Mouse (Mus musculus): ENCODE results near the gene Armc8.
"Not testable (repeated sequence)": the region's sequence is repeated elsewhere in the genome, so short reads cannot be mapped to it uniquely, and the experiment has no call there.

Gene Armc8

GRCm38 (mm10) chr9:99568347-99569070 is at the start of gene Armc8:
Armc8 (minus strand) TSS chr9:99568899.
- DNase-seq (ENCODE audit: low spot score in 2 of 2): peak; percentile 87 to 89

DNA sequence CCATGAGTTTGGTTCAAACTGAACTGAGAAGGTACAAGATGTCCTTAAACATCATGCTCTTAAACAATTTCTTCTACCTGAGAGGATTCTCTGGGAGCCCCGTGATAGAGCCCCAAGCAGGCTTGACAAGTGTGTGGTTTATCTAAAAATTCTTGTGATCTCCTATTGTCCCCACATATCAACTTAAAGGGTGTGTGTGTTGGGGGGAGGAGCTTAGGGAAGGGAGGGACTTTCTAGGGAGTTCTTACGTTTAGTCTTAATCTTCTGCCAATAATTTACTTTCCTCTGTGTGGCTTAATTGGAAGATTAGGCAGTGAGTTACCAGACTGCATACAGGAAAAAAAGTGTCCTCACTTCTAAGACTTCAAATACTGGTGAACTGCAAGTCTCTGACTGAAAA is 43.5 kb upstream of the Armc8 start, which contains the start of gene A4gnt:
A4gnt (plus strand) TSS at position 301 of the 400 bp plus-strand sequence.
- no peak for DNase-seq (ENCODE audit: low spot score in 2 of 2)

DNA sequence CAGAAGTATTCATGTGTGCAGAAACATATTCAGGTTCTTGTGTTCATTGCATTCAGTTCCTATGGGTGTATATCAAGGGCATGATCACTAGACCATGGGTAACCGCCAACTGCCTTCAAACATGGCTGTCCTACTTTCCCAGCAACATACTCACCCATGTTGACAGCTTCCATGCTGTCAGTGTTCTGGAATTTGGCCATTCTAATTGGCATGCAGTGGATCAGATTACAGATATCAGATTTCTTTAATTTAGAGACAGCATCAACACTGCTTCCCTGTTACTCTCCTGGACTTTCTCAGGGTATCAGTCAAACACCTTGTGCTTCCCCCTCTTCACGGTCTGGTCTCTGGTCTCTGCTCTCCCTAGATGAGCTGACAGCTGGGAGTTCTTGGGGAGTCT is 34.9 kb upstream of the Armc8 start:
- DNase-seq (ENCODE audit: low spot score in 2 of 2): no peak

GRCm38 (mm10) chr9:99599127-99599526 is 30.4 kb upstream of the Armc8 start:
- not testable (repeated sequence) for DNase-seq (ENCODE audit: low spot score in 2 of 2)

GRCm38 (mm10) chr9:99591144-99591543 is 22.4 kb upstream of the Armc8 start:
- no peak for DNase-seq (ENCODE audit: low spot score in 2 of 2)

- DNase-seq (ENCODE audit: low spot score in 2 of 2): no peak
Observed at GRCm38 (mm10) chr9:99587505-99588202, 19.0 kb upstream of the Armc8 start.

GRCm38 (mm10) chr9:99580655-99581054 is 12.0 kb upstream of the Armc8 start:
- no peak for DNase-seq (ENCODE audit: low spot score in 2 of 2)

DNA sequence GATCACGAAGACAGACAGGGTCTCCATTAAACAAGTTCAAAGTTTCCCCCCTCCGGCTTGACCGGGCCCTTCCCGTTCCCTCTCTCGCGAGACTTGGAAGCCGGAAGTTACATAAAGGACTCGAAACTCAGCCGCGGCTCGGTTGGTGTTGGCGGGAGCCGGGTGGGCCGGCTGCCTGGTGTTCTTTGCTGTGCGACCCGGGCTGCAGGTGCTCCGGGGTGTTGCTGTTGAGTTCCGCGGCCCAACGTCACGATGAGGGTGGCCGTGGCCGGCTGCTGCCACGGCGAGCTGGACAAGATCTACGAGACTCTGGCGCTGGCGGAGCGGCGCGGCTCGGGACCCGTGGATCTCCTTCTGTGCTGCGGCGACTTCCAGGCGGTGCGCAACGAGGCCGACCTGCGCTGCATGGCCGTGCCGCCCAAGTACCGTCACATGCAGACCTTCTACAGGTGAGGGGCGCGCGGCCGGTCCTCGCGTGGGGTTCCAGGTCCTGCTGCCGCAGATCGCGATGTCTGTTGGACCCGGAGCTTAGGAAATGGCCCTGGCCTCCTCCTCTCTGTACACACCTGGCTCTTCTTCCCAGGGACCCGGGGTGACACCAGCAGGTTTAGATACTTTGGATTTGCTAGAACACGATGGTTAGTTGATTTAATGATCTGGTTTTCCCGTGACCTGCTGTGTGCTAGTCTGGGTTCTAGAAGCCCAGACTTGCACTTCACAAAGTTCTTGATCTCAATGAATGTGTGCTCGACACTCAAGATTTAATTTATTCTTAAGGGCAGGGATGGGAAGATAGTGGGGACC is 7.2 kb upstream of the Armc8 start, which contains the start of gene Dbr1:
Dbr1 (plus strand) TSS at position 123 of the 804 bp plus-strand sequence.
- peak; percentile 87 to 91 for DNase-seq (ENCODE audit: low spot score in 2 of 2)

GRCm38 (mm10) chr9:99569071-99569397 is 335 bp upstream of the Armc8 start:
- DNase-seq (ENCODE audit: low spot score in 2 of 2): no peak

- no peak for DNase-seq (ENCODE audit: low spot score in 2 of 2)
Observed at GRCm38 (mm10) chr9:99568023-99568346, 714 bp downstream of the Armc8 start.

DNA sequence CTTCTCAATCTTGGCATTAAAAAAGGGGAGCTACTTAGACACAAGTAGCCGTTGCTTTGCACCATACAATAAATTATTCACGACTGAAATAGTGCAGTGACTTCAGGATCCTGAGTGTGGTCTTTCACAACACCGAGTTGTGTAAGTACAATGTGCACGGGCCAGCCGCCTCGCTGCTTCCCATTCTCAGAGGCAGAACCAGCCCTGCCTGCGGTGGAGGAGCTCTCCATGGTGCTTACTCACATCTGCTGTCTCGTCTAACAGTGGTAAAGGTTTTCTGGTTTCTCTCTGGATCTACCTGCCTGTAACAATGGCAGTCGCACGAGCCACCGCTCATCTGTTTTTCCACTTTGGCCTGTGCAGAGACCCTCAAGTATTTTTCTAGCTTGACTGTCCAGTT is 5.0 kb downstream of the Armc8 start:
- no peak for DNase-seq (ENCODE audit: low spot score in 2 of 2)

DNA sequence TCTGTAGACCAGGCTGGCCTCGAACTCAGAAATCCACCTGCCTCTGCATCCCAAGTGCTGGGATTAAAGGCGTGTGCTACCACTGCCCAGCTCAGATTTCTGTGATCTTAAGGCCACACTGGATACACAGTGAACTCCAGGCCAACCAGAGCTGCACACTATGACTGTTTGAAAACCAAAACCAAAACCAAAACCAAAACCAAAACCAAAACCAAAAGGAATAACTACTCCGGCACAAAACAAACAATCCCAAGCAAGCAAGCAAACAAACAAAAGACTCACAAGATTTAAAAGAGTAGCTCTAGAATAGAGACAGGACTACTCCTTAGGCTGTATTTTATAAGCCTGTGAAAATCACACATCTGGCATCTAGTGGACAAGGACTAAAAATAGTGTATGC is 8.3 kb downstream of the Armc8 start:
- no peak for DNase-seq (ENCODE audit: low spot score in 2 of 2)

- DNase-seq (ENCODE audit: low spot score in 2 of 2): no peak
Observed at GRCm38 (mm10) chr9:99559557-99559904, 9.2 kb downstream of the Armc8 start.

DNA sequence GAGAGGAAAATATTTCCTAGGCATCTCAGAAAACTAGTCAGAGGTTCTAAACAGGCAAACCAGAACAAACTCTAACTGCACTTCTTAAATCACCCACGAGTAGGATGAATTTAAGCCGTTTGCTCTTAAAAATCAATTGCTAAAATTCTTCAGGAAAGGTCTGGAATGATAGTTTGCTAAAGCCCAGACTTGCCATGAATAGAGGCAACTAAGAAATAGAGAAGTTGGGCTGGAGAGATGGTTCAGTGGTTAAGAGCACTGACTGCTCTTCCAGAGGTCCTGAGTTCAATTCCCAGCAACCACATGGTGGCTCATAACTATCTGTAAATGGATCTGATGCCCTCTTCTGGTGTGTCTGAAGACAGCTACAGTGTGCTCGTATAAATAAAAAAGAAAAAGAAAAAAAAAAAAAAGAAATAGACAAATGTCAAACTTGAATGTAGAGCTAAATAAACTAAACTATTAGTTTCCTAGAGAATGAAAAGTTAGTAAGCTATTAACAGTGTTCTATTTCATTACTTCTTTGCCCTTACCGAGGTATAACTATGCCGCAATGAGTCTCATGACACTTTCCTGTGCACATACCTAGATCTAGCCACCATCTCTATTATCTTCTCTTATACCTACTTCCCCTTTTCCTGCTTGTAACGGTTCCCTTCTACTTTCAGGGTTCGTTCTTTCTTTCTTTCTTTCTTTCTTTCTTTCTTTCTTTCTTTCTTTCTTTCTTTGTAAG is 9.7 kb downstream of the Armc8 start:
- DNase-seq (ENCODE audit: low spot score in 2 of 2): no peak

- no peak for DNase-seq (ENCODE audit: low spot score in 2 of 2)
Observed at GRCm38 (mm10) chr9:99557580-99558300, 11.0 kb downstream of the Armc8 start.

GRCm38 (mm10) chr9:99555253-99555652 is 13.4 kb downstream of the Armc8 start:
- DNase-seq (ENCODE audit: low spot score in 2 of 2): no peak

DNA sequence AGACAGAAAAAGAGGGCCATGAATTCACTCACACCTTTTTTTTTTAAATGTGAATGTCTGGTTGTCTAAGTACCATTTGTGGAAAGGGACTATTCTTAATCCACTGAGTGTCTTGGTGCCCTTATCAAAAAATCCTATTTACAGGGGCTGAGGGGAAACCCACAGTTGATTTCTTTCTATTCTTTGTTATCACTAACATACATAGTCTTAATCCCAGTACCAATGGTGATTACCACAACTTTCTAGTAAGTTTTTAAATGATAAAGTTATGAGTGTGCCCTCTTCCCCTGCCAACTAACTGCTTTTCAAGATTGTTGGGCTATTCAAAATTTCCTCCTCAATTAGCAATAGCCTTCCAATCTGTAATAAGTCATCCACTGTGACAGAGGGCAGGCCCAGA is 14.6 kb downstream of the Armc8 start:
- no peak for DNase-seq (ENCODE audit: low spot score in 2 of 2)

- no peak for DNase-seq (ENCODE audit: low spot score in 2 of 2)
Observed at GRCm38 (mm10) chr9:99553049-99553448, 15.7 kb downstream of the Armc8 start.

GRCm38 (mm10) chr9:99552068-99552467 is 16.6 kb downstream of the Armc8 start:
- no peak for DNase-seq (ENCODE audit: low spot score in 2 of 2)

GRCm38 (mm10) chr9:99546259-99546658 is 22.4 kb downstream of the Armc8 start:
- DNase-seq (ENCODE audit: low spot score in 2 of 2): no peak

DNA sequence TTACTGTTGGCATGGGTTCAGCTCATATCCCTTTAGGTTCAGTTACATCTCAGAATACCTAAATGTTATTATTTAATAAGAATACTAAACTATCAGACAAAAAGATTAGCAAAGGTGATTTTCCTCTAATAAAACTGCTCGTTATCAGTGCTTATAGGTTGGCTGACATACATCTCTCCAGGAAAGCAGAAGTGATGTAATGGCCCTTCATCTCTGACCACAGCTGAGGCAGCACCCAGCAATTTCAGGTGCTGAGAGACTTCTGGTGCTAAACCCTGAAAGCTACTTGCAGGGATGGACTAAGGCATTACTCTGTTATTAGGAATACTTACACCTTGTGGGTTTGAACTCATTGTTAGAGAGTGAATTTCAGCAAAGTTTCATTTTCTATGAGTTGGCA is 36.8 kb downstream of the Armc8 start:
- no peak for DNase-seq (ENCODE audit: low spot score in 2 of 2)

Data from frontal cortex, postnatal 10 days (tissue).